Mouse (Mus musculus): ENCODE data around the gene Clp1. TPM values are rescaled to one million over a fixed set of nuclear protein-coding genes. Genes with fewer than 3 reads are reported as not detected.

The Clp1 gene
- polyA plus RNA-seq, 1 experiment from 2014 or later: 28.9 TPM

- Histone ChIP-seq H3K4me3 (ENCODE audit: low read depth, low read length) (peak within 1 kb of the TSS; percentile 92), H3K4me2 (replicated peaks; ENCODE audit: low read depth, low read length) (peak within 1 kb of the TSS; percentile 77), H3K9me3 (ENCODE audit: control insufficient read depth, low read depth, low read length) (no peaks in the 10 kb centered on the region), H3K4me1 (ENCODE audit: control insufficient read depth, insufficient read depth, low read length) (peaks cover 33% of the 10 kb centered on the region; the same call in 1 of the 2 replicates), H3K27me3 (ENCODE audit: control insufficient read depth, insufficient read depth, low read length) (no peaks in the 10 kb centered on the region), H3K9ac (replicated peaks; ENCODE audit: low read depth, low read length) (peak within 1 kb of the TSS; percentile 98), H3K36me3 (ENCODE audit: control insufficient read depth, insufficient read depth, low read length) (peaks cover 10% of the 10 kb centered on the region; the same call in 1 of the 2 replicates), H3K27ac (ENCODE audit: low read length) (peak within 1 kb of the TSS; percentile 100)
- WGBS: 1% methylated on average over 25 of the region's 25 CpGs
- ATAC-seq (ENCODE audit: insufficient number of reproducible peaks, insufficient read depth, low FRiP score, low read depth): peak; percentile 93
Observed at GRCm38 (mm10) chr2:84743561-84743960, 16.4 kb upstream of the Clp1 start, which contains the start of gene Gm19426. Gm19426 (minus strand) TSS chr2:84743655.

- Histone ChIP-seq H3K36me3 (ENCODE audit: control insufficient read depth, insufficient read depth, low read length) (peaks cover 10% of the 10 kb centered on the region; the same call in 1 of the 2 replicates), H3K9me3 (ENCODE audit: control insufficient read depth, low read depth, low read length) (no peaks in the 10 kb centered on the region), H3K9ac (replicated peaks; ENCODE audit: low read depth, low read length) (peak overlapping the region; percentile 98), H3K27me3 (ENCODE audit: control insufficient read depth, insufficient read depth, low read length) (no peaks in the 10 kb centered on the region), H3K4me2 (replicated peaks; ENCODE audit: low read depth, low read length) (peak overlapping the region; percentile 77), H3K27ac (ENCODE audit: low read length) (peak overlapping the region; percentile 100), H3K4me1 (ENCODE audit: control insufficient read depth, insufficient read depth, low read length) (peaks cover 41% of the 10 kb centered on the region), H3K4me3 (ENCODE audit: low read depth, low read length) (peak overlapping the region; percentile 92)
- ATAC-seq (ENCODE audit: insufficient number of reproducible peaks, insufficient read depth, low FRiP score, low read depth): peak; percentile 56
- WGBS: 3% methylated on average over 25 of the region's 26 CpGs
Observed at GRCm38 (mm10) chr2:84742451-84743283, 15.5 kb upstream of the Clp1 start.

- peaks cover 10% of the 10 kb centered on the region; the same call in 1 of the 2 replicates for H3K36me3 ChIP-seq (ENCODE audit: control insufficient read depth, insufficient read depth, low read length)
- peak overlapping the region; percentile 92 for H3K4me3 ChIP-seq (ENCODE audit: low read depth, low read length)
- peak overlapping the region; percentile 77 for H3K4me2 ChIP-seq (replicated peaks; ENCODE audit: low read depth, low read length)
- H3K9me3 ChIP-seq (ENCODE audit: control insufficient read depth, low read depth, low read length): no peaks in the 10 kb centered on the region
- H3K4me1 ChIP-seq (ENCODE audit: control insufficient read depth, insufficient read depth, low read length): peaks cover 48% of the 10 kb centered on the region
- no peak for ATAC-seq (ENCODE audit: insufficient number of reproducible peaks, insufficient read depth, low FRiP score, low read depth)
- H3K27ac ChIP-seq (ENCODE audit: low read length): peak overlapping the region; percentile 100
- WGBS: 4% methylated on average over 5 of the region's 5 CpGs
- H3K27me3 ChIP-seq (ENCODE audit: control insufficient read depth, insufficient read depth, low read length): no peaks in the 10 kb centered on the region
- H3K9ac ChIP-seq (replicated peaks; ENCODE audit: low read depth, low read length): peak overlapping the region; percentile 98
Observed at GRCm38 (mm10) chr2:84741841-84742450, 14.8 kb upstream of the Clp1 start.

GRCm38 (mm10) chr2:84740608-84741333 lies 13.6 kb upstream of the Clp1 start:
- Histone ChIP-seq H3K4me1 (ENCODE audit: control insufficient read depth, insufficient read depth, low read length) (peaks cover 60% of the 10 kb centered on the region), H3K4me2 (replicated peaks; ENCODE audit: low read depth, low read length) (peak overlapping the region; percentile 77), H3K4me3 (ENCODE audit: low read depth, low read length) (peak overlapping the region; percentile 92; the same call in 1 of the 2 replicates), H3K9ac (replicated peaks; ENCODE audit: low read depth, low read length) (no peak overlapping the region), H3K27ac (ENCODE audit: low read length) (no peak overlapping the region; the same call in 1 of the 2 replicates), H3K27me3 (ENCODE audit: control insufficient read depth, insufficient read depth, low read length) (no peaks in the 10 kb centered on the region), H3K36me3 (ENCODE audit: control insufficient read depth, insufficient read depth, low read length) (peaks cover 10% of the 10 kb centered on the region; the same call in 1 of the 2 replicates), H3K9me3 (ENCODE audit: control insufficient read depth, low read depth, low read length) (no peaks in the 10 kb centered on the region)
- WGBS: 69% methylated on average over 15 of the region's 15 CpGs
- ATAC-seq (ENCODE audit: insufficient number of reproducible peaks, insufficient read depth, low FRiP score, low read depth): no peak

GRCm38 (mm10) chr2:84738271-84738911 lies 11.2 kb upstream of the Clp1 start:
- peak overlapping the region; percentile 48; the same call in 1 of the 2 replicates for H3K27ac ChIP-seq (ENCODE audit: low read length)
- H3K9me3 ChIP-seq (ENCODE audit: control insufficient read depth, low read depth, low read length): no peaks in the 10 kb centered on the region
- H3K27me3 ChIP-seq (ENCODE audit: control insufficient read depth, insufficient read depth, low read length): no peaks in the 10 kb centered on the region
- peak overlapping the region; percentile 33 for H3K4me2 ChIP-seq (replicated peaks; ENCODE audit: low read depth, low read length)
- H3K36me3 ChIP-seq (ENCODE audit: control insufficient read depth, insufficient read depth, low read length): peaks cover 10% of the 10 kb centered on the region; the same call in 1 of the 2 replicates
- peak; percentile 16; the same call in 1 of the 2 replicates for ATAC-seq (ENCODE audit: insufficient number of reproducible peaks, insufficient read depth, low FRiP score, low read depth)
- peaks cover 57% of the 10 kb centered on the region for H3K4me1 ChIP-seq (ENCODE audit: control insufficient read depth, insufficient read depth, low read length)
- 1% methylated on average over 12 of the region's 12 CpGs for WGBS
- H3K9ac ChIP-seq (replicated peaks; ENCODE audit: low read depth, low read length): no peak overlapping the region
- no peak overlapping the region; the same call in 1 of the 2 replicates for H3K4me3 ChIP-seq (ENCODE audit: low read depth, low read length)

- H3K4me3 ChIP-seq (ENCODE audit: low read depth, low read length): no peak overlapping the region
- H3K27me3 ChIP-seq (ENCODE audit: control insufficient read depth, insufficient read depth, low read length): no peaks in the 10 kb centered on the region
- H3K4me1 ChIP-seq (ENCODE audit: control insufficient read depth, insufficient read depth, low read length): peaks cover 57% of the 10 kb centered on the region
- H3K9me3 ChIP-seq (ENCODE audit: control insufficient read depth, low read depth, low read length): no peaks in the 10 kb centered on the region
- peak overlapping the region; percentile 75 for H3K27ac ChIP-seq (ENCODE audit: low read length)
- 1% methylated on average over 8 of the region's 8 CpGs for WGBS
- no peak overlapping the region for H3K9ac ChIP-seq (replicated peaks; ENCODE audit: low read depth, low read length)
- peak; percentile 44; the same call in 1 of the 2 replicates for ATAC-seq (ENCODE audit: insufficient number of reproducible peaks, insufficient read depth, low FRiP score, low read depth)
- peak overlapping the region; percentile 32 for H3K4me2 ChIP-seq (replicated peaks; ENCODE audit: low read depth, low read length)
- H3K36me3 ChIP-seq (ENCODE audit: control insufficient read depth, insufficient read depth, low read length): peaks cover 10% of the 10 kb centered on the region; the same call in 1 of the 2 replicates
Observed at GRCm38 (mm10) chr2:84737451-84737925, 10.3 kb upstream of the Clp1 start.

- Histone ChIP-seq H3K27me3 (ENCODE audit: control insufficient read depth, insufficient read depth, low read length) (no peaks in the 10 kb centered on the region), H3K27ac (ENCODE audit: low read length) (peak overlapping the region; percentile 75), H3K36me3 (ENCODE audit: control insufficient read depth, insufficient read depth, low read length) (peaks cover 9% of the 10 kb centered on the region; the same call in 1 of the 2 replicates), H3K4me1 (ENCODE audit: control insufficient read depth, insufficient read depth, low read length) (peaks cover 55% of the 10 kb centered on the region), H3K4me3 (ENCODE audit: low read depth, low read length) (0 out of 2 replicates have a peak overlapping the region, but pooled peaks have one; percentile 6), H3K4me2 (replicated peaks; ENCODE audit: low read depth, low read length) (peak overlapping the region; percentile 32), H3K9me3 (ENCODE audit: control insufficient read depth, low read depth, low read length) (no peaks in the 10 kb centered on the region), H3K9ac (replicated peaks; ENCODE audit: low read depth, low read length) (no peak overlapping the region)
- ATAC-seq (ENCODE audit: insufficient number of reproducible peaks, insufficient read depth, low FRiP score, low read depth): no peak
- 4% methylated on average over 27 of the region's 27 CpGs for WGBS
Observed at GRCm38 (mm10) chr2:84736312-84737161, 9.4 kb upstream of the Clp1 start.

All from stomach, embryonic 14.5 days (tissue).